Mouse (Mus musculus): ENCODE measurements around the gene Lsmem1. TPM values are rescaled to one million over a fixed set of nuclear protein-coding genes. Genes with fewer than 3 reads are reported as not detected.

Lsmem1 gene
- 11.5 and 20.7 TPM in 2 replicates for polyA plus RNA-seq (2016; fragmentation: Nextera tagmentation; extraction: Ambion mirVana)

GRCm38 (mm10) chr12:40199302-40199701, at the start of gene Lsmem1:
Lsmem1 (minus strand) TSS chr12:40199490.
- Histone ChIP-seq H3K27me3 (ENCODE audit: insufficient read depth, poor library complexity, severe bottlenecking) (no peaks in the 10 kb centered on the region), H3K9me3 (no peaks in the 10 kb centered on the region), H3K4me1 (peaks cover 5% of the 10 kb centered on the region; the same call in 1 of the 2 replicates), H3K27ac (peak within 1 kb of the TSS; percentile 74), H3K4me3 (peak within 1 kb of the TSS; percentile 47), H3K36me3 (peaks cover 27% of the 10 kb centered on the region)
- WGBS: 51% methylated on average over 8 of the region's 8 CpGs
- peak; percentile 76 for DNase-seq (ENCODE audit: low spot score)

- no peak within 1 kb of the TSS for H3K4me3 ChIP-seq
- H3K27ac ChIP-seq: peak within 1 kb of the TSS; percentile 63; the same call in 1 of the 2 replicates
- peaks cover 23% of the 10 kb centered on the region for H3K4me1 ChIP-seq
- 78% methylated on average over 5 of the region's 5 CpGs for WGBS
- DNase-seq (ENCODE audit: low spot score): no peak
- no peaks in the 10 kb centered on the region for H3K9me3 ChIP-seq
- H3K36me3 ChIP-seq: no peaks in the 10 kb centered on the region
- H3K27me3 ChIP-seq (ENCODE audit: insufficient read depth, poor library complexity, severe bottlenecking): no peaks in the 10 kb centered on the region
Measured at GRCm38 (mm10) chr12:40248454-40249180, 49.3 kb upstream of the Lsmem1 start, which contains the start of gene Ifrd1. Ifrd1 (minus strand) TSS chr12:40248504.

DNA sequence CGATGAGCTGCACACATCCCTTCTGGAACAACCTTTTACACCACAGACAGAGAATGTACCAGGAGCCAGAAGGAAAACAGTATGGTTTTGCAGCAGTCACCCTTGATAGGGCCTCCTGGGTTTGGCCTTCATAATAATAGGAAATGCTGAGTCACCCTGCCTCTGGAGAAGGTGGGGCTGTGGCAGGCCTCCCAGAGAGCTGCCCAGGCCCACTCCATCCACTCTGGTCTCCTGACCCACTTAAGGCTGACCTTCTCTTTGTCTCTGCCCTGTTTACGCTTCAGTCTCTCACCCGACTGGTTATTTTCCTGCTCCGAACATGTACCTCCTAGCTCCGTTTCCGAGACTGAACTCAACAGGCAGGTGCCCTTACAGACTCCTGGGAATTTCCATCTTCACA, 48.7 kb upstream of the Lsmem1 start:
- H3K27ac ChIP-seq: peak overlapping the region; percentile 63; the same call in 1 of the 2 replicates
- no peaks in the 10 kb centered on the region for H3K27me3 ChIP-seq (ENCODE audit: insufficient read depth, poor library complexity, severe bottlenecking)
- H3K4me3 ChIP-seq: no peak overlapping the region
- 65% methylated on average over 6 of the region's 6 CpGs for WGBS
- peak; percentile 77 for DNase-seq (ENCODE audit: low spot score)
- H3K9me3 ChIP-seq: no peaks in the 10 kb centered on the region
- no peaks in the 10 kb centered on the region for H3K36me3 ChIP-seq
- peaks cover 28% of the 10 kb centered on the region for H3K4me1 ChIP-seq

DNA sequence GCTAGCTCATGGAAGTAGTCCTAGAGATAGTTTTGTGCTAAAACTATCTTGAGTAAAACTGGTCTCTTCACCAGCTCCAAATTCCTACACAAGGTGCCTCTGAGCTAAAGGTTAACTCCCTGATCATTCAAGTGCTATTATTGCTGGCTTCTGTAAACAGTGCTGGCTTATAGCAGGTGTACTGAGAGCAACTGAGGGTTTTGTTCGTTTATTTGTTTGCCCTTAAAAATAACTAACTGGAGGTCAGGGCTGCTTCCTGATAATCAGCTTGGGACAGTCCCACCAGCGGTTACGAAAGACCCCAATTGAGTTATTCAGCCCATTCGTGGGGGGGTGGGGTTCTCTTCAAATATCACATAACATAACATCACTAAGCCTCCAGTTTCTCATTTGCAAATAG, 48.1 kb upstream of the Lsmem1 start:
- Histone ChIP-seq H3K27me3 (ENCODE audit: insufficient read depth, poor library complexity, severe bottlenecking) (no peaks in the 10 kb centered on the region), H3K36me3 (no peaks in the 10 kb centered on the region), H3K27ac (0 out of 2 replicates have a peak overlapping the region, but pooled peaks have one; percentile 63), H3K4me3 (no peak overlapping the region), H3K4me1 (peaks cover 28% of the 10 kb centered on the region), H3K9me3 (no peaks in the 10 kb centered on the region)
- WGBS: 77% methylated on average over 4 of the region's 4 CpGs
- DNase-seq (ENCODE audit: low spot score): no peak

- no peaks in the 10 kb centered on the region for H3K36me3 ChIP-seq
- H3K4me3 ChIP-seq: no peak overlapping the region
- no peak for DNase-seq (ENCODE audit: low spot score)
- 90% methylated on average over 7 of the region's 7 CpGs for WGBS
- peaks cover 33% of the 10 kb centered on the region for H3K4me1 ChIP-seq
- H3K9me3 ChIP-seq: no peaks in the 10 kb centered on the region
- H3K27me3 ChIP-seq (ENCODE audit: insufficient read depth, poor library complexity, severe bottlenecking): no peaks in the 10 kb centered on the region
- H3K27ac ChIP-seq: no peak overlapping the region
Measured at GRCm38 (mm10) chr12:40245434-40245970, 46.2 kb upstream of the Lsmem1 start.

- no peak for DNase-seq (ENCODE audit: low spot score)
- Histone ChIP-seq H3K36me3 (no peaks in the 10 kb centered on the region), H3K27me3 (ENCODE audit: insufficient read depth, poor library complexity, severe bottlenecking) (no peaks in the 10 kb centered on the region), H3K4me1 (peaks cover 33% of the 10 kb centered on the region), H3K4me3 (no peak overlapping the region), H3K9me3 (no peaks in the 10 kb centered on the region), H3K27ac (no peak overlapping the region)
- 90% methylated on average over 5 of the region's 5 CpGs for WGBS
Measured at GRCm38 (mm10) chr12:40244926-40245325, 45.6 kb upstream of the Lsmem1 start.

GRCm38 (mm10) chr12:40243821-40244221, 44.5 kb upstream of the Lsmem1 start:
- H3K4me1 ChIP-seq: peaks cover 29% of the 10 kb centered on the region
- H3K4me3 ChIP-seq: no peak overlapping the region
- no peak for DNase-seq (ENCODE audit: low spot score)
- WGBS: 46% methylated on average over 11 of the region's 11 CpGs
- no peaks in the 10 kb centered on the region for H3K9me3 ChIP-seq
- H3K27ac ChIP-seq: no peak overlapping the region
- no peaks in the 10 kb centered on the region for H3K27me3 ChIP-seq (ENCODE audit: insufficient read depth, poor library complexity, severe bottlenecking)
- H3K36me3 ChIP-seq: no peaks in the 10 kb centered on the region

DNA sequence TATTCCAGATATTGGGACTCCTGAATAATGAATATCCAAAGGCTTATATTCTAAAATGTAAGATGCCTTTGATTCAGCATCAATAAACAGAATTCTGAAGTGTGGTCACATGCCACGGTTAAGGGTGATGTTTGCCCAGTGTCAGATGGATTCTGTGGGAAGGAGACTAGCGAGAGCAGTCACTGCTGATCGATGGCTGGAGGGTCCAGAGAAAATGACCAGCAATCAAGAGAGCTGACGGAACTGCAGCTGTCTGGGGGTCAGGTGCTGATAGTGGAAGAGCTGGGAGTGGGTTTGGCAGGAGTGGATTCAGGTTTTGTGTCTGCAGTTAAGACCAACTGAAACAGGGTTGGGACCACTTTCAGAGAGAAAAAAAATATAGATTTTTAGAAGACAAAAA, 44.0 kb upstream of the Lsmem1 start:
- Histone ChIP-seq H3K27ac (no peak overlapping the region), H3K27me3 (ENCODE audit: insufficient read depth, poor library complexity, severe bottlenecking) (no peaks in the 10 kb centered on the region), H3K4me1 (peaks cover 24% of the 10 kb centered on the region), H3K36me3 (no peaks in the 10 kb centered on the region), H3K4me3 (no peak overlapping the region), H3K9me3 (no peaks in the 10 kb centered on the region)
- WGBS: 56% methylated on average over 4 of the region's 4 CpGs
- no peak for DNase-seq (ENCODE audit: low spot score)

DNA sequence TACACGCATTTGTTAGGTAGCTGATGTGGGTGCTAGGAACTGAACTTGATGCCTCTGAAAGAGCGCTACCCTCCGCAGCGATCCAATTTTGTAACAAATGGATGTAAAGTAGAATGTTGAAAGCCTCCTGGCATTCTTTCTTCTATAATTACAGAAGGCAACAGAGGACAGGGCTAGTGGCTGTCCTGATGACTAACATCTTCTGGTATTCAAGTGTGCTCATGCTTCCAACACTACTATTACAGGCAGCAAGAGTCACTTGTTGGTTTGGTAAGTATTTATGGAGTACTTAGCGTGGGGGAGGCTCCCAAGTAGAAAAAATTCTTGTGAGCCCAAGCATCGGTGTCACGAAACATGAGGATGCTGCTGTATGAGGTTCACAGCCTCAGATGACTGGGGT, 39.9 kb upstream of the Lsmem1 start:
- no peaks in the 10 kb centered on the region for H3K36me3 ChIP-seq
- H3K4me3 ChIP-seq: no peak overlapping the region
- H3K4me1 ChIP-seq: peaks cover 13% of the 10 kb centered on the region
- H3K27ac ChIP-seq: no peak overlapping the region
- 87% methylated on average over 7 of the region's 7 CpGs for whole genome bisulfite sequencing
- H3K27me3 ChIP-seq (ENCODE audit: insufficient read depth, poor library complexity, severe bottlenecking): no peaks in the 10 kb centered on the region
- no peak for DNase-seq (ENCODE audit: low spot score)
- H3K9me3 ChIP-seq: no peaks in the 10 kb centered on the region

DNA sequence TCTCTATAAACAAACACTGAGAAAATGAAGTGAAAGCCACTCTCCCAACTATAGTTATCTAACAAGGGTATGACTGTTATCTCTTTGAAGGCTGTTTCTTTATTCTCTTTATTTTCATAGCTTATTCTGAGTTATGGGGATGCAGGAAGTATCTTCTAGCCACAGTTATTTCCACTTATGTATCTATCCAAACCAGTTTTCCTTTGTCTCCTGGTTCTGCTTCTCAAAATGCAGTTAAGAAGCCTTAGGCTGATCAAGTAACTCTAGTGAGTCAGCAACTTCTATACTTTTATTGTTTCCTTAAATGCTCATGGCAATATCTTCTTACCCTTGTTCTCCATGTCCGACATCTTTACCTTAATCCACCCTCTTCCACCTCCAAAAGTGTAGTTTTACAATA, 32.9 kb upstream of the Lsmem1 start:
- DNase-seq (ENCODE audit: low spot score): no peak
- no peak overlapping the region for H3K27ac ChIP-seq
- no peaks in the 10 kb centered on the region for H3K9me3 ChIP-seq
- H3K36me3 ChIP-seq: no peaks in the 10 kb centered on the region
- no peak overlapping the region for H3K4me3 ChIP-seq
- H3K4me1 ChIP-seq: no peaks in the 10 kb centered on the region
- H3K27me3 ChIP-seq (ENCODE audit: insufficient read depth, poor library complexity, severe bottlenecking): no peaks in the 10 kb centered on the region
- 84% methylated on average over 1 of the region's 1 CpGs for WGBS

GRCm38 (mm10) chr12:40231632-40232031, 32.3 kb upstream of the Lsmem1 start:
- DNase-seq (ENCODE audit: low spot score): no peak
- H3K4me1 ChIP-seq: no peaks in the 10 kb centered on the region
- H3K9me3 ChIP-seq: no peaks in the 10 kb centered on the region
- WGBS: 85% methylated on average over 2 of the region's 2 CpGs
- H3K36me3 ChIP-seq: no peaks in the 10 kb centered on the region
- H3K27ac ChIP-seq: no peak overlapping the region
- no peak overlapping the region for H3K4me3 ChIP-seq
- no peaks in the 10 kb centered on the region for H3K27me3 ChIP-seq (ENCODE audit: insufficient read depth, poor library complexity, severe bottlenecking)

GRCm38 (mm10) chr12:40224171-40224880, 25.0 kb upstream of the Lsmem1 start:
- no peak for DNase-seq (ENCODE audit: low spot score)
- Histone ChIP-seq H3K27me3 (ENCODE audit: insufficient read depth, poor library complexity, severe bottlenecking) (no peaks in the 10 kb centered on the region), H3K27ac (no peak overlapping the region), H3K4me3 (peak overlapping the region; percentile 98; the same call in 1 of the 2 replicates), H3K4me1 (peaks cover 20% of the 10 kb centered on the region), H3K9me3 (no peaks in the 10 kb centered on the region), H3K36me3 (no peaks in the 10 kb centered on the region)
- WGBS: 94% methylated on average over 9 of the region's 9 CpGs

- no peaks in the 10 kb centered on the region for H3K9me3 ChIP-seq
- H3K4me1 ChIP-seq: peaks cover 20% of the 10 kb centered on the region
- whole genome bisulfite sequencing: 56% methylated on average over 10 of the region's 10 CpGs
- H3K4me3 ChIP-seq: peak overlapping the region; percentile 98
- no peaks in the 10 kb centered on the region for H3K36me3 ChIP-seq
- no peaks in the 10 kb centered on the region for H3K27me3 ChIP-seq (ENCODE audit: insufficient read depth, poor library complexity, severe bottlenecking)
- no peak for DNase-seq (ENCODE audit: low spot score)
- peak overlapping the region; percentile 99 for H3K27ac ChIP-seq
Measured at GRCm38 (mm10) chr12:40223676-40224075, 24.4 kb upstream of the Lsmem1 start.
